Mouse (Mus musculus) layer of hippocampus, adult 18-20 months (tissue): ENCODE results near the gene Orai2. TPM values are rescaled to one million over a fixed set of nuclear protein-coding genes. Genes with fewer than 3 reads are reported as not detected.
"Not testable (repeated sequence)": the region's sequence is repeated elsewhere in the genome, so short reads cannot be mapped to it uniquely, and the experiment has no call there.

Source experiments
- DNase-seq, 2 experiments: peaks; one replicate each; pipeline ENCODE4 v3.0.0; 2022; ENCODE audit warnings: low spot score in 2 of 2
- long read RNA-seq: library from polyadenylated mRNA; stranded (forward); transcript quantifications from one replicate; pipeline ENCODE4 v2.0.0, GENCODE M21; 2021
- total RNA-seq, 2 experiments: library from RNA; stranded (reverse); gene quantifications; 2 replicates each; pipeline ENCODE4 v1.2.3; 2021

Orai2 gene
- 100 to 1,000 TPM; 121 to 132 TPM for total RNA-seq
- long read RNA-seq, transcript Orai2-203 (4 exons, 693 nt): minor isoform, 19 of 250 reads
- long read RNA-seq, transcript Orai2-201 (3 exons, 3,908 nt): major isoform, 203 of 250 reads
- long read RNA-seq, partial matches to known transcripts: 4 of 250 reads
- long read RNA-seq, other reads (novel, unspliced or antisense): 24 of 250 reads

DNA sequence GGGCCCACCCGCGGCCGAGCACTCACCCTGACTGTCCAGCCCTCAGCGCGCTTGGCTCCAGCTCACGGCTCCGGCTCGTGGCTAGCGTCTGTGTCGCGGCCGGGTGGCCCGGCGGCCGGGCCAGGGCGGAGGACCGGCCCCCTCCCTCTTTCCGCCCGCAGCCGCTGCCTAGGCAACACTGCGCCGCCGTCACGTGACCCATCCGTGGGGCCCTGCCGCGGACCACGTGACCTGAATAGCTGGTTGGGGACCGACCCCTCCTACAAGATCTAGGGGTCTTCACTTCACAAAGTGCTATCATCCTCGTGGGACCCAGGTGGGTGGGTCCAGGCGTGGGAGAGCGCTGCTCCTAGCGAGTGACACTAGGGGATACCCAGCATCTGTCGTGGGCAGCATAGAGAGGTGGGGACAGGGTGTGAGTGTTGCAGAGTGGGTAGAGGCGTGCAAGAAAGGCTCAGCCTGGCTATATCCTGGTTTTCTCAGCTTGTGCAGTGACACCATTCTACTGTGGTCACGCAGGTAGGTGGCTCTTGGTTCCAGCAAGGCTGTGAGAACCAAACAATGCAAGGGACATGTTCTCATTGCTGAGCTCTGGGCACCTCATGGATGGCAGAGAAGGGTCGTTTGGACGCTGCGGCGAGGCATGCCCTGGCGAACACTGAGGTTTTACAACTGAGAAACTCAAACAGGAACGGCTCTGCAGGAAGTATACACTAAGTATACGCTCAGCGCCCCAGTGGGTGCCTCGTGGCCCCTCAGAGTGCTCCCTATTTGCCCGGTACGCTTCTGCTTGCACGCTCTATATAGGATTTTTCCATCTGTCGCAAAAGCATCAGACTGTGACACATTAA lies at the start of gene Orai2:
TSS of gene Orai2 (minus strand) at position 202 of the 851 bp plus-strand sequence.
- peak; percentile 83 to 92 for DNase-seq

- no peak for DNase-seq
These were observed 48.1 kb upstream of the Orai2 start for GRCm38 (mm10) chr5:136218585-136218984.

DNA sequence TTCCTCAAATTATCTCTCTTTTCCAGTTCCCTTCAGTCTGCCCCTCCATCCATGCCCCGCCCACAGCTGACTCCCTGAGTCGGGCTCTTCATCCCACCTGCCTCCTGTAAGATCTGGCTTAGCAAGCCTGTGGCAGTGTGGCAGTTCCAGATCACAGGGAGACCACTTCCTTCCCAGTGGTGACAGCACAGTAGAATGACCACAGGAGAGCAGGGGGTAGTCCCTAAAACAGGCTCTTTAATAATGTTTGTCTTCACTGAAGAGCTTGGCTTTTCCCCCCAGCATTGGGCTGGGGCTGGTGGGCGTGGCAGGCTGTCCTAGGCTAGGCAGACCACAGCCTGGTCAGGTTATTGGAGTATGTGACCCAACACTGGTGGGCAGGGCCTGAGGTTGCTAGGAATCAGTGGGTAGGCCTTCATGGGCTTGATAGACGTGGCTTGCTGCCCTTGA lies 47.4 kb upstream of the Orai2 start:
- no peak for DNase-seq

- no peak for DNase-seq
These were observed 46.6 kb upstream of the Orai2 start for GRCm38 (mm10) chr5:136217004-136217665.

GRCm38 (mm10) chr5:136215958-136216357 lies 45.4 kb upstream of the Orai2 start:
- DNase-seq: no peak

DNA sequence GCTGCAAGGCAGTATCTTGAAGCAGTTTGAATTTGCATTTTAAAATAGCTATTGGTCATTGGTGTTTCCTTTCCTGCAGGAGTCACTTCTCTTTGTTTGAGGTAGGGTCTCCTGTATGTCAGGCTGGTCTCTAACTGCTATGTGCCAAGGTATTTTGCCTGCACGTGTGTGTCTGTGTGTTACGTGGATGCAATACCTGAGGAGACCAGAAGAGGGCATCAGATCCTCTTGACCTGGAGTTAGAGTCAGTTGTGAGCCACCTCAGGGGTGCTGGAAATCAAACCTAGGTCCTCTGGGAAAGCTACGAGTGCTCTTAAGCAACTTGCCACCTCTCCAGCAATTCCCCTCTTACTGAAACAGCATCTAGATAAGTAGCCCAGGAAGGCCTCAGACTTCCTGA lies 44.7 kb upstream of the Orai2 start:
- no peak for DNase-seq

GRCm38 (mm10) chr5:136213716-136214115 lies 43.2 kb upstream of the Orai2 start:
- DNase-seq: no peak

DNA sequence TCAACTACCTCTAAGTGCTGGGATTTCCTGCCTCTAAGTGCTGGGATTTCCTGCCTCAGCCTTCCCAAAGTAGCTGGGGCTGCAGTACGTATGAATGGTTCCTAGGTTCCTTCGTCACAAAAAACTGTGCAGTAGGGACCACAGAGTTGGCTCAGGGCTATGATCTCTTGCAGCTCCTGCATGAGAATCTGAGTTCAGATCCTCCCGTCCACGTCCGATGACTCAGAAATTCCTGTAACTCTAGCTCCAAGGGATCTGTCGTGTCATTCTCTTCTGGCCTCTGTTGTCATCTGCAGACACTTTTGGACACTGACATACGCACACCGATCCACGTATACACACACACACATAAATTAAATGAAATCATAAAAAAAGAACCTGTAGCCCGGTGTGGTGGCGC lies 42.2 kb upstream of the Orai2 start:
- DNase-seq: no peak

- DNase-seq: not testable (repeated sequence)
These were observed 41.0 kb upstream of the Orai2 start for GRCm38 (mm10) chr5:136211341-136212102.

DNA sequence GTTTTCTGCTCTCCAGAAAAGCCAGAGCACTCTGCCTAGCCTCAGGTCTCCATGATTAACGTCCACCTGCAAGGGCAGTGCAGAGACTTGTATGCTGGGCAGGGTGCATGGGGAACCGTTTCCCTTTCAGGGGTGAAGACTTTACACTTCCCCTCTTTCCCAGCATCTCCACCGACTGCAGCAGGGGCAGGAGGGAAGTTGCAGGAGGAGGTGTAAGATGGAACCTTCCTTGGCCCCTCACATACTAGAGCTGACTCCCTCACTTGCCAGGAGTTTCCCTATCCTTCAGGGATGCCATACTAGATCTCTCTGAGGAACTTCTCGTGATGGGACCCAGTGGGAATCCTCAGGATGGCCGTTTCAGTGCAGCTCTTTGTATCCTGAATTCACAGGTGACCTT lies 40.0 kb upstream of the Orai2 start:
- DNase-seq: no peak

GRCm38 (mm10) chr5:136201832-136202231 lies 31.3 kb upstream of the Orai2 start:
- peak; percentile 61 to 90 for DNase-seq

DNA sequence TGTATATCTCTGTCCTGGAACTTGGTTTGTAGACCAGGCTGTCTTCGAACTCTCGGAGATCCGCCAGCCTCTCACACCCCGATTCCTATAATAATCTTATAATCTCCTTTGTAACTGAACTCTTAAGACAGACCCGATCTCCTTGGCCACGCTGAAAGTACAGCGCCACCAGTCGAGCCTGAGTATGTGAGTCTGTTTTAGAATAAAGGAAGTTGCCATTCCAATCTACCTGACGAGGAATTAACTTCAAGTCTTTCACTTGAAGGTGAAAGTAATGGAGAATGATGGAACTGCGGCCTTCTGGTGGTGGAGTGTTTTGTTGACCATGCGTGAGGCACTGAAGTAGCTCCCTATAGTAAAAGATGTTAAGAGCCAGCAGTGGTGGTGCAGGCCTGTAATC lies 29.0 kb upstream of the Orai2 start:
- DNase-seq: no peak

DNA sequence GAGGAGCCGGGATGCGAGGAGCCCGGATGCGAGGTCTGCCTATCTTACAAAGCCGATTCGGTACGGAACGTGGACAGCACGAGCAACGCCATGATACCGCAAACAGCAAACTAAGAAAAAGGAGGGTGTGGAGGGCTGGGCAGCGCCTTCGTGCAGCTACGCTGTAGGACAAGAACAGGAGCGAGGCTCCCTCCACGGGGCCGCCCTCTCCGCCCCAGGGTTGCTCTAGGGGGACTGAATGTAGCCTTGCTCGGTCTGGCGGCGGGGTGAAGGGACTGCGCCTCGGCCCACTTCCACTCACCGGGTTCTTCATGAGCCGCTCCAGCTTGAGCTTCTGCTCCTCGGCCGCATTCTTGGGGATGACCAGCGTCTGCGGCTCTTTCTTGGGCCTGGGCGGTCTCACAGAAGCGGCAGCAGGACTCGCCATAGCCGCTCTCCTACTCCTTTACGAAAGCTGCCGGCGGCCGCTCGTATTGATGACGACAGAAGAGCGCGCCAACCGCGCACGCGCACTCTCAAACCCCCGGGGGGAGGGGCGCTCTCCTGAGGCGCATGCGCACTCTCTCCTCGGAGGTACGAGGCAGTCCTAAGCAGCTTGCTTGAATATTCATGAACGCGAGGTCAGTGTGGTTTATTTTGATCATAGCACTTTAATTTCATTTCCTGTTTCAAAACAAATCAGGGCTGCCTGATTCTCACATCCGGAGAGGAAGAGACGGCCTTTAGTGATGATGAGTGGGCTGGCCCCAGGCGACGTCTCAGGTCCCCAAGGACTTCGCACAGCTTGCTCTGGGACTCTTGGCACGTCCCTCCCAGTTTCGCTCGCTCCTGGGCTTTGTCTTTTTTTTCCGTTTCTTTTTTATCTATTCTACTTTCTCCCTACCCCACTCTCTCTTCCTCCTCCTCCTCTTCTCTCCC lies 28.2 kb upstream of the Orai2 start, which contains the start of gene Prkrip1:
TSS of gene Prkrip1 (minus strand) at position 490 of the 918 bp plus-strand sequence.
- peak; percentile 91 to 97 for DNase-seq

- DNase-seq: no peak
These were observed 21.4 kb upstream of the Orai2 start for GRCm38 (mm10) chr5:136191870-136192269.

- peak in 1 of 2 experiments; percentile 78 for DNase-seq
These were observed 16.2 kb upstream of the Orai2 start for GRCm38 (mm10) chr5:136186723-136187122.

- no peak for DNase-seq
These were observed 13.3 kb upstream of the Orai2 start for GRCm38 (mm10) chr5:136183766-136184165.

GRCm38 (mm10) chr5:136182830-136183229 lies 12.3 kb upstream of the Orai2 start:
- DNase-seq: no peak

DNA sequence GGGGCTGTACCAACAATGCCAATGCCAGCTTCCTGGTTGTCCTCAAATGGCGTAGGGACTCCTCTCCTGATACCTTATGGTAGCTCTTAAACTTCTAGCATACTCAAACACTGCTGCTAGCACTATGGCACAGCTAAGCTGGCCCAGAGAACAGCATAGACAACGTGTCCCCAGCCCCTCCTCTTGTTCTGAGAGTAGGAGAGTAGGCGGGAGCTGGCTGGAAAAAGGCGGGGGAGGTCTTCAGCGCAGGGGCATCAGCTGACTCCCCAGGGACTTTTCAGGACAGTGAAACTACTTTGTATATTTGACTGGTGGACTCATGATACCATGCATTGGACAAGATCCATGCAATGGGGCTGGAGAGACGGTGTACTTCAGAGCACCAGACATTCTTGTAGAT lies 11.5 kb upstream of the Orai2 start:
- peak; percentile 60 to 81 for DNase-seq

DNA sequence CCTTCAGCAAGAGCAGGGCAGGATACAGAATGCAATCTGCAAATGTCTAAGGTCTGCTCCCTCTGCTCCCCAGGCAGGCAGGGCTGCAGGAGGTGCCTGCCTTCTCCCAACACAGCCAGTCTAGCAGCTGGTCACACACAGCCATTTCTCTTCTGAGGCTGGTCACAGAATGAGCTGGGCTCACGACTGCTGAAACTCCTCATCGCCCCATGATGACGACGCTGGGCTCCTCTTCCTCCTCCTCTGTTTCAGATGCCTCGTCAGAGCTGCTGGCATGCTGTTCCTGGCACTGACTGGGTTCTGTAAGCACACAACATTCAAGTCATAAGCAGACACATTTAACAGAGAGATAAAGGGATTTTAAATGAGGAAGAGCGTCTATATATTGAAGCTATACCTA lies 10.7 kb upstream of the Orai2 start:
- DNase-seq: peak; percentile 45 to 74

- no peak for DNase-seq
These were observed 9.1 kb upstream of the Orai2 start for GRCm38 (mm10) chr5:136179594-136179993.
